Mouse (Mus musculus) limb, embryonic 11.5 days (tissue): Measurements from ENCODE around the gene Lcmt2. TPM values are rescaled to one million over a fixed set of nuclear protein-coding genes. Genes with fewer than 3 reads are reported as not detected.
A peak's percentile ranks its signal among the peaks of the same experiment; 100 is the strongest.

Experiments
- ATAC-seq: fragments of 200-750 bp; cut with Nextera tagmentation; 2 replicates; pipeline ENCODE4 v1.8.0; 2017; ENCODE audit warnings: low read depth; ENCODE audit not compliant: insufficient number of reproducible peaks, low FRiP score, low TSS enrichment
- DNase-seq: peaks from one replicate; pipeline ENCODE4 v3.0.0-alpha.2; 2015; ENCODE audit warnings: low spot score
- H3K27ac ChIP-seq: fragments of 300-500 bp; sonication (generic); replicated peaks from 2 replicates; pipeline ENCODE4 v1.5.1; 2014; ENCODE audit warnings: low read depth, mild to moderate bottlenecking, low read length
- H3K27me3 ChIP-seq: fragments of 300-500 bp; sonication (generic); 2 replicates; pipeline ENCODE4 v1.6.1; 2014; ENCODE audit warnings: mild to moderate bottlenecking, low read length, mixed read lengths; ENCODE audit not compliant: control insufficient read depth, insufficient read depth
- H3K36me3 ChIP-seq: fragments of 300-500 bp; sonication (generic); 2 replicates; pipeline ENCODE4 v1.6.1; 2014; ENCODE audit warnings: mild to moderate bottlenecking, low read length, moderate library complexity, mixed read lengths; ENCODE audit not compliant: control insufficient read depth, insufficient read depth
- H3K4me1 ChIP-seq: fragments of 300-500 bp; sonication (generic); 2 replicates; pipeline ENCODE4 v1.6.1; 2014; ENCODE audit warnings: low read length, mixed read lengths; ENCODE audit not compliant: control insufficient read depth, insufficient read depth
- H3K4me2 ChIP-seq: fragments of 300-500 bp; sonication (generic); 2 replicates; pipeline ENCODE4 v1.6.1; 2014; ENCODE audit warnings: low read depth, mild to moderate bottlenecking, moderate library complexity; ENCODE audit not compliant: severe bottlenecking
- H3K4me3 ChIP-seq: fragments of 300-500 bp; sonication (generic); 2 replicates; pipeline ENCODE4 v1.5.1; 2014; ENCODE audit warnings: low read depth, low read length
- H3K9ac ChIP-seq: fragments of 300-500 bp; sonication (generic); 2 replicates; pipeline ENCODE4 v1.6.1; 2014; ENCODE audit warnings: mild to moderate bottlenecking, low read length
- H3K9me3 ChIP-seq: fragments of 300-500 bp; sonication (generic); 2 replicates; pipeline ENCODE4 v1.6.1; 2016; ENCODE audit warnings: low read length; ENCODE audit not compliant: control insufficient read depth
- WGBS: fragments of 180-500 bp; shearing (Covaris S2); extraction: QIAGEN DNeasy Blood & Tissue Kit; methylation state at CpG from one replicate; pipeline ENCODE4 v1.1.7; 2014; 5-methylcytosine and 5-hydroxymethylcytosine counted together
- polyA plus RNA-seq: library from polyadenylated mRNA; unstranded; fragments of >200 nt; fragmentation: Nextera tagmentation; extraction: Ambion mirVana; gene quantifications from 2 replicates; pipeline ENCODE4 v1.2.1, GENCODE M21; 2014

The Lcmt2 gene
- polyA plus RNA-seq, 1 experiment from 2014 or later, result 22.6 TPM

DNA sequence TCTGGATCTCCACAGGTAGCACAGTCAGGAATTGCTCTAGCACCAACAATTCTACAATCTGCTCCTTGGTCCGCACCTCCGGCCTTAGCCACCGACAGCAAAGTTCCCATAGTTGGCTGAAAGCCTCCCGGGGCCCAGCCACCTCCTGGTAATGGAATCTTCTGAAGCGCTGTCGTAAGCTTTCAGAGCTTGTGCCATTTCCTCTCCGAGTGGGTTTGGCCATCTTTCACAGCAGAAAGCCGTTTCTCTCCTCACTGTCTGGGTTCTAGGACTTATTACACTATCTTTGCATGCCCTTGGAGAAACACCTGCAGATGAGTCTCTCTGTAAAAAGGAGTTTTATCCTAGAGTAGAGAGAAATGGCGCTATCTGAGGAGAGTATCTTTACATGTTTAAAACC lies 29.4 kb upstream of the Lcmt2 start:
- H3K9ac ChIP-seq, result peak overlapping the region; percentile 81
- peaks cover 14% of the 10 kb centered on the region for H3K4me1 ChIP-seq
- DNase-seq, result peak; percentile 43
- peak overlapping the region; percentile 86 for H3K4me3 ChIP-seq
- H3K9me3 ChIP-seq, result no peaks in the 10 kb centered on the region
- H3K27ac ChIP-seq, result no peak overlapping the region
- no peaks in the 10 kb centered on the region; the same call in 1 of the 2 replicates for H3K36me3 ChIP-seq
- no peaks in the 10 kb centered on the region for H3K27me3 ChIP-seq
- peak overlapping the region; percentile 89 for H3K4me2 ChIP-seq
- 10% methylated on average over 9 of the region's 9 CpGs for WGBS
- ATAC-seq, result no peak

DNA sequence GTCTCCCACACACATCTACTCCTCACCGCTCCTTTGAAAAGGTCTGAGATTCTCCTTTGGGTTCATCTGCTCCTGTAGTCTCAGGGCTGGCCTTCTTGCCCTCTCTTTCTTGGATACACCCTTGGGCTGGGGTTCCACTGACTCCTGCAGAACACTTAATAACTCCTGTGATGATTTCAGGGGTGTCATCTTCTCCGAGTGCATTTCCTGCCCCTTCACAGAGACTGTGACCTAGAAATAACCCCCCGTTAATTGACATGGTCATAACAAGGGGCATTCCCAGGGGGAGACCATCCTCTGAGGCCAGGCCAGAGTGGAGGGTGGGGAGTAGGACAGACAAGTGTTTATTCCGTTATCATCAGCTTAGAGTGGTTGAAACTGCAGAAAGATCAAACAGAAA lies 28.7 kb upstream of the Lcmt2 start:
- ATAC-seq (no peak), DNase-seq (no peak)
- Histone ChIP-seq H3K9ac (no peak overlapping the region; the same call in 1 of the 2 replicates), H3K36me3 (no peaks in the 10 kb centered on the region; the same call in 1 of the 2 replicates), H3K27ac (no peak overlapping the region), H3K4me2 (peak overlapping the region; percentile 89; the same call in 1 of the 2 replicates), H3K9me3 (no peaks in the 10 kb centered on the region), H3K4me1 (peaks cover 14% of the 10 kb centered on the region), H3K4me3 (peak overlapping the region; percentile 86), H3K27me3 (no peaks in the 10 kb centered on the region)
- 43% methylated on average over 4 of the region's 4 CpGs for WGBS

DNA sequence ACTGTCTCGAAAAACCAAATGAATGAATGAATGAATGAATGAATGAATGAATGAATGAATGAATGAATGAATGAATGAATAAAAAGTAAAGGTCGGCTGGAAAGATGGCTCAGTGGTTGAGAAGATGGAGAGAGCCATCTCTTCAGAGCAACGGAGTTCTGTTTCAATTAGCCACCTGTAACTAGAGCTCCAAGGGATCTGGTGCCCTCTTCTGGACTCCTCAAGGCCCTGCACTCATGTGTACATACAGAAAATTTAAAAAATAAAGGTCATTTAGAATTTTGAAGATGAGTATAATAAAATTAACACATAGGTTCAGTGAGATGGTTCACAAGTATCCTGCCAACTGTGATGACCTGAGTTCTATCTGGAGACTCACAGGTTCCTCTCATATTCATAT lies 12.6 kb upstream of the Lcmt2 start:
- Histone ChIP-seq H3K4me1 (no peaks in the 10 kb centered on the region), H3K4me3 (no peak overlapping the region), H3K27ac (no peak overlapping the region), H3K4me2 (no peak overlapping the region), H3K27me3 (no peaks in the 10 kb centered on the region), H3K36me3 (peaks cover 2% of the 10 kb centered on the region; the same call in 1 of the 2 replicates), H3K9me3 (no peaks in the 10 kb centered on the region), H3K9ac (no peak overlapping the region)
- 83% methylated on average over 3 of the region's 3 CpGs for WGBS
- DNase-seq (no peak), ATAC-seq (no peak)

DNA sequence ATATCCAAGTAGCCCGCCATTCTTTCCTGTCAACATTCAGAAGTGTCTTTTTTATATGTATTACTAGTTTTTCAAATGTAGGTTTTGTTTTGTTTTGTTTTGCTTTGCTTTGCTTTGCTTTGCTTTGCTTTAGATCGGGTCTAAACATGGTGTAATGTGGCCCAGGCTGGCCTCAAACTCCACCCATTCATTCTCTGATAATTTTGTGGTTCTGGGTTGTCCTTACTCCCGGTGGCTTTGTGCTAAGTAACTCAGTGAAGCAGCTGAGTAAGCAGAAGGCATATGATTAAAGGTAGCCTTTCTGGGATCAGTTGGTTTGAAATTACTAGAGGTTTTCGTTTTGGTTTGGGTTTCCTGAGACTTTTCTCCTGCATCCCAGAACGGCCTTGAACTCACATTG lies 9.2 kb upstream of the Lcmt2 start:
- no peak for ATAC-seq
- DNase-seq, result no peak
- Histone ChIP-seq H3K4me3 (no peak overlapping the region), H3K9me3 (no peaks in the 10 kb centered on the region), H3K4me1 (no peaks in the 10 kb centered on the region), H3K36me3 (peaks cover 2% of the 10 kb centered on the region; the same call in 1 of the 2 replicates), H3K9ac (no peak overlapping the region), H3K27me3 (no peaks in the 10 kb centered on the region), H3K4me2 (no peak overlapping the region), H3K27ac (no peak overlapping the region)
- WGBS, result 88% methylated on average over 5 of the region's 5 CpGs

DNA sequence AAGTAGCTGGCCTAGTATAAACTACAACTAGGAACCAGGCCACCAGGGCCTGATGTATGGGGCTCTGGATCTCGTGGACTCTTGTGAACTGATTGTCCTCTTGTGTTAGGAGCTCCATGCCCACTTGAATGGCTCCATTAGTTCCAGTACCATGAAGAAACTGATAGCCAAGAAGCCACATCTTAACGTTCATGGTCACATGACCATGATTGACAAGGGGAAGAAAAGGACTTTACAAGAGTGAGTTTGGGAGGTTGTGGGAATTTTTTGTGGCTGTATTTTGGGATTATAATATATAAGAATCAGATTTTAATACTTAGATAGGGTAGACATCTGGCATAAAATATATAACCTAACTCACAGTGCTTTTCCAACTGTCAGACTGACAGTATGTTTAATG lies 2.0 kb upstream of the Lcmt2 start:
- Histone ChIP-seq H3K4me3 (no peak overlapping the region), H3K27ac (no peak overlapping the region), H3K4me2 (no peak overlapping the region), H3K27me3 (no peaks in the 10 kb centered on the region), H3K9me3 (peaks cover 6% of the 10 kb centered on the region), H3K36me3 (peaks cover 10% of the 10 kb centered on the region; the same call in 1 of the 2 replicates), H3K4me1 (peaks cover 5% of the 10 kb centered on the region), H3K9ac (no peak overlapping the region)
- 83% methylated on average over 2 of the region's 2 CpGs for whole genome bisulfite sequencing
- no peak for DNase-seq
- no peak for ATAC-seq

DNA sequence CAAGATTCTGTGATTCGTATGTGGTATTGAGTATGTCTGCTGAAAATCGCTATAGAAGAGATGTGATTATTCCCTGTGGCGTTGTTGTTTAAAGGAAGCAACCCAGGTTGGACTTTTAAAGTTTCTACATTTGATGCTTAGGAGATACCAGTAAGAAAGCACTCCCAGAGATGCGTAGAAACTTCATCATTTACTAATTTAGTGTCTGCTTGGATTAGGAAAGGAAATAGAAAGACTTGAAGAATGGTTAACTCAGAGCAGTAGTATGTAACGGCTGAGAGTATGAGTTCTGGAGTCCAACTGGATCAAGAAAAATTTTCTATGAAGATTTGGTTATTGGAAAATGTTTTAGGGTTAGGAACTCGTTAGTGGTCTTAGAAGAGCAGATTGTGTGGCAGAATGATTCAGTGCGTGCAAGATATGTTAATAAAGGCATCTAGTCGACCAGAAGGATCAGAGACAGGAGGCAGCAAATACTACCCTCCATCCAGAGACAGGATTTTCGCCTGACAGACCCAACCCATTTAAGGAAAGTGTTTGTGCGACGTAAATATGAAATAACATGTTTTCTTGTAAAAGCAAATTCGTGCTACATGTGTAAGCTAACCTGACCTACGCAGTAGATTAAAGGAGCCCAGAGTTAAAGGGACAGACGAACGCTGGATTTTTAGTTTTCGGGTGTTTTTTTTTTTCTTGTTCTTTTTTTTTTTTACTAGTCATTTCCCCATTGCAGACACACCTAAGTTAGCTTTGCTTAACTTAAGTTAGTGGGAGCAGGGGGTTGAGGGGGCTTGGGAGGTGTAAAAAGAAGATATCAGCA lies 973 bp upstream of the Lcmt2 start:
- peak overlapping the region; percentile 95; the same call in 1 of the 2 replicates for H3K27ac ChIP-seq
- peak overlapping the region; percentile 84 for H3K4me2 ChIP-seq
- 77% methylated on average over 16 of the region's 16 CpGs for whole genome bisulfite sequencing
- peak overlapping the region; percentile 60 for H3K4me3 ChIP-seq
- H3K4me1 ChIP-seq, result peaks cover 5% of the 10 kb centered on the region
- H3K36me3 ChIP-seq, result peaks cover 10% of the 10 kb centered on the region; the same call in 1 of the 2 replicates
- H3K9ac ChIP-seq, result peak overlapping the region; percentile 72
- H3K27me3 ChIP-seq, result no peaks in the 10 kb centered on the region
- no peak for ATAC-seq
- DNase-seq, result no peak
- peaks cover 6% of the 10 kb centered on the region for H3K9me3 ChIP-seq

DNA sequence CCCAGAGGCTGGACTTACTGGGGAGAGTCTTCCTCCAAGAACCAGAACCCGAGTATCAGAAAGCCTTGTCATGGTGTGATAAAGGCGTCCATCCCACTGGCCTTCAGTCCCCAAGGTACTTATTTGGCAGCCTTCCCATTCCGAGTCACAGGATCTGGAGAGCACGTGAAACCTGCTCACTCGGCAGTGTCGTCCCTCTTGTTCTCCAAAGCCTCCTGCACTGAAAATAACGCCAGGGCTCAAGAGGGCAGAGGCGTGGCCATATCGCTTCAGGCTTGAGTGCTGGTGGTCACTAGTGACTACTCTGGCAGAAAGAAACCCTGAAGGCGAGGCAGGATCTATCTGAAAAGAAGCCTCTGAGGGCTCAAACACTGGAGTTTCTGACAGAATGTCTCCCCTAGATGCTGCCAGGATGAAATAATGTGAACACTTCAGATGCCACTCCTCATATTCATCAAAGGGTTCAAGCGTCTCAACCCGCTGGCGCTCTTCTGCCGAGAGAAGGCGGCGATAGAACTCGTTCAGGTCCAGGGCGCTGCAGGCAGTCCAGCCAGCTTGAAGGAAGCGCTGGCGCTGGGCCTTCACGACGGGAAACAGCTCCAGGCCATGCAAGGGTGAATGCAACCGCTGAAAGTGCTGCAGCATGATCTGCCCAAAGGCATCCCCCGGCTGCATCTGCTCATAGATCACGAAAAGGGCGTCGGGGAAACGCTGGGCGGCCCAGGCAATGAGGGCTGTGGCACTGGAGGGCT lies 1.0 kb downstream of the Lcmt2 start:
- DNase-seq, result no peak
- H3K27me3 ChIP-seq, result no peaks in the 10 kb centered on the region
- H3K9ac ChIP-seq, result peak overlapping the region; percentile 84
- peaks cover 5% of the 10 kb centered on the region for H3K4me1 ChIP-seq
- peaks cover 10% of the 10 kb centered on the region; the same call in 1 of the 2 replicates for H3K36me3 ChIP-seq
- peak overlapping the region; percentile 84 for H3K4me2 ChIP-seq
- peak; percentile 18; the same call in 1 of the 2 replicates for ATAC-seq
- peaks cover 6% of the 10 kb centered on the region for H3K9me3 ChIP-seq
- H3K4me3 ChIP-seq, result peak overlapping the region; percentile 60
- peak overlapping the region; percentile 95 for H3K27ac ChIP-seq
- 57% methylated on average over 29 of the region's 29 CpGs for WGBS

DNA sequence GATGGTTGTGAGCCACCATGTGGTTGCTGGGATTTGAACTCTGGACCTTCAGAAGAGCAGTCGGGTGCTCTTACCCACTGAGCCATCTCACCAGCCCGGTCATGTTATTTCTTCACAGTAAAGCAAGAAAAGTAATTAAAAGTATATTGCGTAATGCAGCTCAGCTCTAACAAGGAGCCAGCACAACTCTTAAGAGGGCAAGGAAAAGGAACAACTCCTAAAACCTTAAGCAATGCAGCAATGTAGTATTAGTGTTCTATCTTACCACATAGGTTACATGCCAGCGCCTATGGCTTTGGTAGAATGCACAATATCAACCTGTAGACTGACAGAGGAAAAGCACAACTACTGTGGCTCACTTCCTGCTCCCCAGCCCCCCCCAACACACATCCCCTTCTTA lies 3.1 kb downstream of the Lcmt2 start:
- H3K4me2 ChIP-seq, result no peak overlapping the region
- WGBS, result 96% methylated on average over 4 of the region's 4 CpGs
- H3K4me1 ChIP-seq, result peaks cover 5% of the 10 kb centered on the region
- no peak overlapping the region for H3K9ac ChIP-seq
- ATAC-seq, result no peak
- no peak for DNase-seq
- H3K27me3 ChIP-seq, result no peaks in the 10 kb centered on the region
- peaks cover 6% of the 10 kb centered on the region for H3K9me3 ChIP-seq
- peaks cover 10% of the 10 kb centered on the region; the same call in 1 of the 2 replicates for H3K36me3 ChIP-seq
- H3K27ac ChIP-seq, result no peak overlapping the region
- no peak overlapping the region for H3K4me3 ChIP-seq
